Mouse (Mus musculus): ENCODE measurements around the gene Ppib. TPM values are rescaled to one million over a fixed set of nuclear protein-coding genes. Genes with fewer than 3 reads are reported as not detected.

The Ppib gene
- total RNA-seq (2021): 100 to 1,000 TPM; 284 to 297 TPM

DNA sequence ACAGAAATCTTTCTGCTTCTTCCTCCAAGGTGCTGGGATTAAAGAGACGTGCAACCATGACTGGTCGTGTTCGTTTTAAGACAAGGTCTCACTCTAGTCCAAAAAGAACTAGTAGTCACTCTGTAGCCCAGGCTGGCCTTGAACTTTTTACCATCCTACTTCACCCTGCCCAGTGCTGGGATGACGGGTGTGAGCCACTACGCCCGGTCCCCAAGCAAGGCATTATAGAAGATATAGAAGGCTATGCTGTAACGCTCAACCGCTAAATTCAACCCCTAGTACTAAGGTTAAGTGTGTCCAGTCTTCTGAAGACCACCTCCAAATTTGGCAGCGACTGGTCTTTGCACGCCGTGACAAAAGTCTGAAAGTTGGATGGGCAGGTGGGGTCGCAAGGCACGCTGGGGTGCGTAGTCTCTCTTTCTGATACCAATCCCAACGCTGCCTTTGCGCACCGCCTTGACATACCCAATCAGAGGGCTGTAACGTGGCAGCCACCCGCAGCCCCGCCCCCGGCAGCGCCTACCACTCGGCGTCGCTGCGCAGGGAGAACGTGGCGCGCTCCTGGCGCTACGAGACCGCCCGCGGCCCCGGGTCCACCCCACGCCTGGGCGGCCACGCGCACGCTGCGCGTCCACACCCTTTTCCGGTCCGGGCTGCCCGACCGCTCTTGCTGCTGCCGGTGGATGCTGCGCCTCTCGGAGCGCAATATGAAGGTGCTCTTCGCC is at the start of gene Ppib:
Ppib (plus strand) TSS at position 640 of the 725 bp plus-strand sequence.
- DNase-seq: peak; percentile 98

- DNase-seq: no peak
Observed at GRCm38 (mm10) chr9:66020601-66021000, 39.4 kb upstream of the Ppib start.

- DNase-seq: no peak
Observed at GRCm38 (mm10) chr9:66038082-66038481, 21.9 kb upstream of the Ppib start.

DNA sequence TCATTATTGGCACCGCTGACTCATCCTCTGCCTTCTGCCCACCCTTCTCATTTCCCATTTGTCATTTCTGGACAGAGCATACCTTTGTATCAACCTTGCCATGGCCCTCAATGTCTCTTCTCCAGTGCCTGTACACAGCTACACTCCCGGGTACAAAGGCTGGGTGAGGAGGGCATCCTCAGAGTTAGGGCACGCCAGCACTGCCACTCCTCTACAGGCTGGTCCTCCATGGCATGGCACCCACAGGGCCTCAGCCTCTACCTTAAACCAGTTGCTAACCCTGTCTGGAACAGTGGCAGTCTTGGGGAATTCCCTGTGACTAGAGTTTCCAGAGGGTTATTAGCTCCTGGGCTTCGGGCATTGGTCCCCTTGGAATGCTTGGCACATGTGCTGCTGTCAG is 21.4 kb upstream of the Ppib start:
- DNase-seq: no peak

DNA sequence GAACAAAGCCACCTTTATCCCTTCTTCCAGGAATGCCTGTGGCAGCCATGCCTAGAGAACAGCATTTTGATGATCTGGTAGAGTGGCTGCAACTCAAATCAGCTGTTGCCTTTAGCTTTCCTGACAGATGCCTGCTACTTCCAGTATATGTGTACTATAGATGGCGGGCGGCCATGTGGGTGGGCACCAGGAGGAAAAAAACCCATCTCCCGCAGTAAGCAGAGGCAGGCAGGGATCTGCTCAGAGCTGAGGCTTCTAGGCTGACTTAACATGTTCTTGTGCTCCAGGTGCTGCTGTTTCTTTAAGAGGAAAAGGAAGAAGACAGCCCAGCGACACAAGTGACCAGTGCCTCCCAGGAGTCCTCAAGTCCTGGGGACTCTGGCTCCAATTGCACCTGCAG is 20.7 kb upstream of the Ppib start:
- DNase-seq: no peak

DNA sequence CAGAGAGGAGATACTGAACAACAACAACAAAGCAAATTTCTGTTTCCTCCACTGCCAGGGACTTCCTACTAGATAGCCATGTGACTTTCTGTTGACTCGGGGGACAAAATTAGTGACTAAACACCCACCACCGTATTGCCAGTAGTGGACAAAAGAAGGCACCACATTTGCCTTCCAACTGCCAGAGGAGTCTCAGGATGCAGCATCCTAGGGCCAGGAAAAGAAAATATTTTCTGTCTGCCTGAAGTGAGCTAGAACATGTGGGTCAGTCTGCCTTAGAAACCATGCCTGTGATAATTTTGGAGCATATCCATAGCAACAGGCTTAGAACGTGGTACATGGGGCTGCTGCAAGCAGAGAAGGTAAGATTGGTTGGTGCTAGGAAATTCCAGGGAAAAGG is 19.2 kb upstream of the Ppib start:
- no peak for DNase-seq

DNA sequence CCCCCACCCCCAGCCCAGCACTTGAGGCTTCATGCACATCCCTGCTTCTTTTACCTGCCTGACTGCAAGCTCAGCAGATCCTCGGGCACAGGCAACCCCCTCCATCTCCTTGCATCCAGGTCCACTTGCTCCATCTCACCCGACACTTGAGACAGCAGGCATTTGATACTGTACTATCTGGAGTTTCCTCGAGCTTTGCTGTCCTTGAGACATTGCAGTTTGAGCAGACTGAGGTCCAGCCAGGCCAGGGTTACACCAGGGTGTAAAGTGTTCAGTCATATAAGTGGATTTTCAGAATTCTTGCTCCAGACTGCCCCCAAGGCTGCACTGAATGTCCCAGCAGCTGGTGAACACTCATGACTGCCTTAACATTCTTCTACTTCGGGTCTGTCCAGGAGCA is 17.7 kb upstream of the Ppib start:
- no peak for DNase-seq

GRCm38 (mm10) chr9:66043241-66043640 is 16.8 kb upstream of the Ppib start:
- no peak for DNase-seq

DNA sequence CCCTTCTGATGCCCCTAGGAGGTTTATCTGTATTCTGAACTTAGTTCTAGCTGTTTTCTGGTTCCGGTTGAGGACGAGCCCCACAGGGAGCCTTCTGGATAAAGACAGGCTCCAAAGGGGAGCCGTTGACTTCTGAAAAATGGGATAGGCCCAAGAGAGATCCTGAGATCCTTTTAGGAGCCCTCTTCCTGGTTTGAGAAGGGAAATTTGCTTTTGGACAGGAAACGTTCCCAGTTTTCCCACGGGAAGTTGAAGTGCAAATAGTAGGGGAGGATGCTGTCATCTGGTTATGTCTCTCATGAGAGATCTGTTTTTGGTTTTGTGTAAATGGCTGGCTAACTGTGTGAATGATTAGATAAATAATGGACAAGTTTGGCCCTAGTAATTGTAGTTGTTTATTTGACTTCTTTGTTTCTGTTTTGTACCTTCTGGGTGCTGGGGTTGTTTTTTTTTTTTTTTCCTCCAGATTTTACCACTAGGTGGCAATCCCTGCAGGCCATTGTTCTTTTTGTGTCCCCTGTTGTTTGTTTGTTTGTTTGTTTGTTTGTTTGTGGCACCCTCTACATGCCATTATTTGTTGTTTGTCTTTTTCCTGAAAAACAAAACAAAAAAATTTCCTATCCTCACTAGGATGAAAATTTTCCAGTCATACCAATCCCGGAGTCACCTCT is 10.0 kb upstream of the Ppib start:
- DNase-seq: no peak

DNA sequence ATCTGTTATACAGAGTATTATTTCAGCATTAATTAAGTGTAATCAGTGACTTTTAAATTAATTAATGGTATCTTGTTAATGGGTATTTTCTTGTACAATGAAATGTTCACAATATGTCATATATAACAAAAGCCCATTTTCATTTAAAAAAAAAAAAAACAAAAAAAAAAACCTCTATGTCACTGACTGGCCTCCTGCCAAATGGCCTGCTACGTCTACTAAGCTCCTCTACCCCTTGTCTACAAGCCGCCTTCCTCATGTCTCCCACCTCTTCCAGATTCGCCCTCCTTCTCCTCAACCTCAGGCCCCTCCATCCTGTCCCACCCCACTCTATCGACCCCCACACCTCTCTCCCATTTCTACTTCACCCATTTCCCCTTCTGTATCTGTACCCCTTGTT is 8.5 kb upstream of the Ppib start:
- no peak for DNase-seq

- DNase-seq: no peak
Observed at GRCm38 (mm10) chr9:66052731-66053130, 7.3 kb upstream of the Ppib start.

GRCm38 (mm10) chr9:66053620-66054019 is 6.4 kb upstream of the Ppib start:
- DNase-seq: no peak

DNA sequence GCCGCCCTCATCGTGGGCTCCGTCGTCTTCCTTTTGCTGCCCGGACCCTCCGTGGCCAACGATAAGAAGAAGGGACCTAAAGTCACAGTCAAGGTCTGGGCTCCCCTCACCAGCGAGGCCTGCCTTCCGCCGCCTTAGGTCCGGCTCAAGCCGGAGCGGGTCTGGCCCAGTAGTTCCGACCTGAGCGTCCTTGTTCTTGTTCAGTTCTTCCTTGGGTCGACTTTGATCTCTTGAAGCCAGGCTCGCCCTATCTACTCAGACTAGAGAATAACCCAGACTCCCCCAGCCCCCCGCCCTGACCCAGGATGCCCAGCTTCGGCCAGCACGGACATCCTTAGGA is 256 bp downstream of the Ppib start:
- DNase-seq: no peak

- DNase-seq: no peak
Observed at GRCm38 (mm10) chr9:66060986-66061385, 964 bp downstream of the Ppib start.

DNA sequence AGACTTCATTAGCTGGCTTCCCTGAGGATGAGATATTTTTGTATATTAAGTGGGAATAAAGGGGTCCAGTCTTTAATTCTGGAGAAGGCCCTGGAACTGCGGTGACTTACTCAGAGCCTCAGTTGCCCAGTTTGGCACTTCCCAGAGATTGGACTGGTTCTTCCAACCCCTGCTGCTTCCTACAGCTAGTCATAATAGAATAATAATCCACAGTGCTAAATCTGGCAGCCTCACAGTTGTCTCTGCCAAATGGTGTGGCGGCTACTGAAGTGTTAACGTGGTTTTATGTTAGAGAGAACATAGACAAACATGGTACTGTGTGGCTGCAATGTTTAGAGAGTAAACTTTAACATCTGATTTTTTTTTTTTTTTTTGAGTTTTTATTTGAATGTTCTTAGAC is 1.6 kb downstream of the Ppib start:
- no peak for DNase-seq

DNA sequence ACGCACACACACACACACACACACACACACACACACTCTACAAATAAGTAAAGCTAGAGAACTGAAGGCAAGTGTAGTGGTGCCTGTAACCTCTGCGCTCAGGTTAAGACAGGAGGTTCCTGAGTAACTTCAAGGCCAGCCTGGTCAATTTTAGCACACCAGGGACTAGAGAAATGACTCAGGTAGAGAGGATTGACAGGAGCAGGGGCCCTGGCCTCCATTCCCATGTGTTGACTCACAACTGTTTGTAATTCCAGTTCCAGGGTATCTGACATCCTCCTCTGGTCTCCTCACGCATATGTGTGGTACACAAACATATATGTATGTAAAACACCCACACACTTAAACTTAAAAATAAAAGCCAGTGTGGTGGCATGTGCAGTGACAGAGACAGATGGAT is 3.4 kb downstream of the Ppib start:
- DNase-seq: no peak

DNA sequence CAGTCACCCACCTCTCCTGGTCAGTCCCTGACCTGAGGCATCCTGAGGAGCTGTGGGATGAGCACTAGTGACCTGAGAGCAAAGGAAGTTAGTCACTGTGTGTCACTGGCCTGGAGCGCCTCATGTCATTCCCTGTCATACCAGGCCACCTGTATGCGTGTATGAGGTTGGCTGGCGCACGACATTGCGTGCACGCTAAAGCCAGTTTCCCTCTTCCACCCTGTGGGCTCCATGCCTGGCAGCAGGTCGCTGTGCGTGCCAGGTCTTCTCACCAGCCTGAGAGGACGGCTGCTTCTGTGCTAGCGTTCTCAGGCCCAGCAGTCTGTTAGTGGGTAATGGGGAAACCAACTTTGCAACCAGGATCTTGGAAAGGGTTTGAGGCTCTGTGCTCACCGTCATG is 4.3 kb downstream of the Ppib start:
- no peak for DNase-seq

DNA sequence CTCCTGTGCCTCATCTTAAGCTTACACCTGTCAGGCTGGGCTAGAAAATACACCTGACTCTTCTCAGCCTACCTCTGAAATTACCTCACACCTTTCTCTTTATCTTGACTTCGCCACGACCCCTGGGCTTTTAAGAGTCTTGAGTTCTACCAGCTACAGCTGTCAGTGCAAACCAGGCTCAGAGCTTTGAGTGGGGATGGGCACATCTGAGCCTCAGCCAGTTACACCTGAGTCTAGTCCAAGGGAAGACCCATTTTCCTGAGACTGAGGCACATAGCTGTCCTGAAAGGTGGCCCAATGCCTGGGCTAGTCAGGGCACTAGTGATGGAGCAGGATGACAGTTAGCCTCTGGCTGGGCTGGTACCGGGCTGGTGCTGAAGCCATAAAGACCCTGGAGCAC is 6.8 kb downstream of the Ppib start:
- DNase-seq: no peak

- DNase-seq: peak; percentile 67
Observed at GRCm38 (mm10) chr9:66067542-66067941, 7.5 kb downstream of the Ppib start.

DNA sequence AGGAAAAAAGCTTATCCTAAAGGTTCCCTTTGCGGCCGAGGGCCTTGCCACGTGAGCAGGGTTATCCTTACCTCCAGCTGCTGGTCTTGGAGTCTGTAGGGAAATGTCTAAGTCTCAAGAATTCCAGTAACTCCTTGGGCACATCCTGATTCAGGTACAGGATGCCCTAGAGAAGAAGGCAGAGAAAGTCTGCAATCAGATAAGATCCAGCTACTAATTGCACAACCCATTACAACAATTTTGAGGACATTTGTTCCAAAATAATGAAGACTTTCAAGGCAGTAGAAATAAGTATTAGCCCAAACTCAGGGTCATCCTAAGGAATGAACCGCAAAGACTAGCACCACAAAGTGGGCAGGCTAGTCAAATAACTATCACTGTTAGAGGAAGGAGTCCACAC is 8.0 kb downstream of the Ppib start:
- DNase-seq: no peak

DNA sequence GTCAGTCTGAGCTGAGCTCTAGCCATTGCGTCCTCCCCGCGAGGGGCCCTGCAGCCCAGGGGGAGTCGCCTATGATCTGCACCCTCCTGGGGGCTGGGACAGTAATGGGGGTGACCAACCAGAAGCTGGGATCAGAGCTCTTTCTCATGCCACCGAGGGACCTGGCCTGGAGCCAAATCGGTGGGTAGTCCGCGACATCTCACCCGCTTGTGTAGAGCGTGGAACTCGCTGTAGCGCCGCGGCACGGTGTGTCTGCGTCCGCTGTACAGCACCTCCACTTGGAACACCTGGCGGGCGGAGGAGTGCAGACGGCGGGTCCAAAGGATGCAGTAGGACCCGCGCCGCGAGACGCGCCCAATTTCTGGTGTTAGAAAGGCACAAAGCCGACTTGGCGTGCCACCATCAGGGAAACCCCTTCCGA is 9.0 kb downstream of the Ppib start:
- peak; percentile 33 for DNase-seq

DNA sequence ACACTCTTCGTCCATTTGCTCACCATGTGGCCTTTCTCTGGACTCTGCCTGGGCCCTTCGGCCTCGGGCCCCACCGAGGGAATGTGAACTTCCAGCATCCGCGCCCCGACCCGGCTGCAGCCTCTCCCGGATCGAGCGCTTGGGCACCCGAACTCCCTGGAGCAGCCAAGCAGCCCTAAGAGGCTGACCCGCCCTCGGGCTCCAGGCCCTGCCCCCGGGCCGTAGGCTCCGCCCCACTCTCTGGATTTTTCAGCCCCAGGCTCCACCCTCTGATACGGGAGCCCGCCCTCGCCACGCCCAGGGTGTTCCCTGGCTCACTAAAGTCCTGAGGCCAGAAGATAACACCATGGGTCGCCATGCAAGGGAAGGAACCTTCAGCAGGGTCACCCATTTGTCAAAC is 9.6 kb downstream of the Ppib start, which contains the start of gene Snx22:
Snx22 (minus strand) TSS at position 137 of the 400 bp plus-strand sequence.
- DNase-seq: peak; percentile 84

GRCm38 (mm10) chr9:66070151-66070550 is 10.1 kb downstream of the Ppib start:
- DNase-seq: no peak

DNA sequence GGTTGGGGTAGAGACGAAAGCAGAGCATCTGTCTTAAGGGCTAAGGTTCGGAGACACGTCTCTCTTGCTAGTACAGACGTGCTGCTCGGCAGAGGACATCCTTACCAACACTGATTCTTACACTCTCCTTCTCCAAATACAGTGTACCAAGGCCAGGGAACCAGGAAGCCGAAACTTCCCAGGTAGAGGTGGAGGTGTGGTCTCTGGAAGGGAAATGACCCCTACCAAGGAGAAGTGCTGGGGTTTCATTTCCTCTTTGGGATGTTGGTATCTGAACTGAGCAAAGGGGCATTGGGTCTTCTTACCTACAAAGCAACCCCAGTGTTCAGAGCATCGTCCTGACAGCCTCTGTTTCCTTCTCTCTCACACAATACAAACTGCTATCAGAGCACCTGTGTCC is 12.7 kb downstream of the Ppib start:
- DNase-seq: no peak

Data from heart, postnatal 4 days (tissue).